Mouse (Mus musculus) right cerebral cortex, postnatal 36 days (tissue): ENCODE measurements around the gene Mical3.

ENCODE experiments used
- DNase-seq, 2 experiments: peaks; one replicate each; pipeline ENCODE4 v3.0.0; 2022; ENCODE audit warnings: low spot score in 2 of 2, mixed read lengths in 1 of 2

Gene Mical3

GRCm38 (mm10) chr6:121081288-121082093 lies 49.3 kb downstream of the Mical3 start:
- DNase-seq, result no peak

GRCm38 (mm10) chr6:121078175-121078574 lies 52.6 kb downstream of the Mical3 start:
- DNase-seq, result no peak

GRCm38 (mm10) chr6:121076929-121077566 lies 53.8 kb downstream of the Mical3 start:
- DNase-seq, result no peak

- DNase-seq, result no peak
Measured at GRCm38 (mm10) chr6:121075763-121076162, 55.0 kb downstream of the Mical3 start.

GRCm38 (mm10) chr6:121073312-121073711 lies 57.5 kb downstream of the Mical3 start:
- DNase-seq, result no peak

- DNase-seq, result no peak
Measured at GRCm38 (mm10) chr6:121072615-121073014, 58.2 kb downstream of the Mical3 start.

GRCm38 (mm10) chr6:121070584-121071230 lies 60.1 kb downstream of the Mical3 start:
- DNase-seq, result no peak

GRCm38 (mm10) chr6:121069156-121069555 lies 61.6 kb downstream of the Mical3 start:
- no peak for DNase-seq

- DNase-seq, result no peak
Measured at GRCm38 (mm10) chr6:121068087-121068464, 62.7 kb downstream of the Mical3 start.

- no peak for DNase-seq
Measured at GRCm38 (mm10) chr6:121067426-121068086, 63.2 kb downstream of the Mical3 start.

GRCm38 (mm10) chr6:121066761-121067160 lies 64.0 kb downstream of the Mical3 start:
- no peak for DNase-seq

- DNase-seq, result no peak
Measured at GRCm38 (mm10) chr6:121064356-121065015, 66.3 kb downstream of the Mical3 start.

- no peak for DNase-seq
Measured at GRCm38 (mm10) chr6:121063771-121064170, 67.0 kb downstream of the Mical3 start.

- DNase-seq, result no peak
Measured at GRCm38 (mm10) chr6:121062891-121063408, 67.8 kb downstream of the Mical3 start.

GRCm38 (mm10) chr6:121058039-121058438 lies 72.8 kb downstream of the Mical3 start:
- no peak for DNase-seq

GRCm38 (mm10) chr6:121057181-121057956 lies 73.4 kb downstream of the Mical3 start:
- DNase-seq, result no peak

GRCm38 (mm10) chr6:121055496-121055895 lies 75.3 kb downstream of the Mical3 start:
- DNase-seq, result no peak

GRCm38 (mm10) chr6:121054908-121055307 lies 75.9 kb downstream of the Mical3 start:
- DNase-seq, result no peak

GRCm38 (mm10) chr6:121054340-121054739 lies 76.5 kb downstream of the Mical3 start:
- no peak for DNase-seq

- no peak for DNase-seq
Measured at GRCm38 (mm10) chr6:121053585-121054112, 77.2 kb downstream of the Mical3 start.
